Mouse (Mus musculus) midbrain, postnatal 0 days (tissue): ENCODE results near the gene Adora2a. TPM values are rescaled to one million over a fixed set of nuclear protein-coding genes. Genes with fewer than 3 reads are reported as not detected.
"Not testable (repeated sequence)": the region's sequence is repeated elsewhere in the genome, so short reads cannot be mapped to it uniquely, and the experiment has no call there.

Source experiments
- ATAC-seq: fragments of 200-750 bp; cut with Nextera tagmentation; 2 replicates; pipeline ENCODE4 v1.8.0; 2017; ENCODE audit warnings: moderate number of reproducible peaks, mild to moderate bottlenecking, moderate TSS enrichment, moderate library complexity; ENCODE audit not compliant: low FRiP score
- DNase-seq: peaks from one replicate; pipeline ENCODE4 v3.0.0-alpha.2; 2015; ENCODE audit warnings: low spot score
- H3K27ac ChIP-seq: fragments of 300-500 bp; sonication (generic); 2 replicates; pipeline ENCODE4 v1.5.1; 2014; ENCODE audit warnings: low read depth, mild to moderate bottlenecking, low read length, mixed read lengths
- H3K27me3 ChIP-seq: fragments of 300-500 bp; sonication (generic); 2 replicates; pipeline ENCODE4 v1.6.1; 2014; ENCODE audit warnings: low read length, control low read depth, mixed read lengths; ENCODE audit not compliant: insufficient read depth
- H3K36me3 ChIP-seq: fragments of 300-500 bp; sonication (generic); 2 replicates; pipeline ENCODE4 v1.6.1; 2014; ENCODE audit warnings: low read length, control low read depth, mixed read lengths; ENCODE audit not compliant: insufficient read depth
- H3K4me1 ChIP-seq: fragments of 300-500 bp; sonication (generic); 2 replicates; pipeline ENCODE4 v1.6.1; 2014; ENCODE audit warnings: mild to moderate bottlenecking, control low read depth, antibody characterized with exemption, low read length, mixed read lengths; ENCODE audit not compliant: insufficient read depth
- H3K4me2 ChIP-seq: fragments of 300-500 bp; sonication (generic); 2 replicates; pipeline ENCODE4 v1.6.1; 2014; ENCODE audit warnings: low read depth, mild to moderate bottlenecking, low read length, mixed read lengths; ENCODE audit not compliant: poor library complexity, severe bottlenecking
- H3K4me3 ChIP-seq: fragments of 300-500 bp; sonication (generic); 2 replicates; pipeline ENCODE4 v1.5.1; 2014; ENCODE audit warnings: low read depth, mild to moderate bottlenecking, low read length, moderate library complexity
- H3K9ac ChIP-seq: fragments of 300-500 bp; sonication (generic); replicated peaks from 2 replicates; pipeline ENCODE4 v1.6.1; 2014; ENCODE audit warnings: mild to moderate bottlenecking, low read length, moderate library complexity, mixed read lengths; ENCODE audit not compliant: poor library complexity, severe bottlenecking
- H3K9me3 ChIP-seq: fragments of 300-500 bp; sonication (generic); 2 replicates; pipeline ENCODE4 v1.6.1; 2016; ENCODE audit warnings: low read length, control low read depth
- CTCF ChIP-seq: IDR thresholded peaks from 2 replicates; pipeline ENCODE4 v1.5.1; 2016; ENCODE audit warnings: antibody characterized with exemption, mild to moderate bottlenecking
- WGBS: fragments of 180-500 bp; shearing (Covaris S2); extraction: QIAGEN DNeasy Blood & Tissue Kit; methylation state at CpG from one replicate; pipeline ENCODE4 v1.1.7; 2014; 5-methylcytosine and 5-hydroxymethylcytosine counted together
- polyA plus RNA-seq: library from polyadenylated mRNA; unstranded; fragments of >200 nt; fragmentation: Nextera tagmentation; extraction: Ambion mirVana; gene quantifications from 2 replicates; pipeline ENCODE4 v1.2.1, GENCODE M21; 2015
- total RNA-seq: library from RNA; depleted of rRNA; stranded (reverse); fragments of >200 nt; gene quantifications from 2 replicates; pipeline ENCODE4 v1.2.3, GENCODE M21; 2014

The Adora2a gene
- total and polyA plus RNA-seq, 2 experiments from 2014 or later = 1.7 to 4.3 TPM

- no peak for TF ChIP-seq CTCF
- Histone ChIP-seq H3K4me3 (no peak overlapping the region), H3K27me3 (no peaks in the 10 kb centered on the region), H3K4me2 (no peak overlapping the region), H3K27ac (no peak overlapping the region), H3K9ac (no peak overlapping the region), H3K9me3 (no peaks in the 10 kb centered on the region), H3K36me3 (no peaks in the 10 kb centered on the region), H3K4me1 (no peaks in the 10 kb centered on the region)
- 88% methylated on average over 7 of the region's 7 CpGs for WGBS
- DNase-seq (no peak), ATAC-seq (no peak)
Observed at GRCm38 (mm10) chr10:75339377-75339776, 22.7 kb downstream of the Adora2a start.

DNA sequence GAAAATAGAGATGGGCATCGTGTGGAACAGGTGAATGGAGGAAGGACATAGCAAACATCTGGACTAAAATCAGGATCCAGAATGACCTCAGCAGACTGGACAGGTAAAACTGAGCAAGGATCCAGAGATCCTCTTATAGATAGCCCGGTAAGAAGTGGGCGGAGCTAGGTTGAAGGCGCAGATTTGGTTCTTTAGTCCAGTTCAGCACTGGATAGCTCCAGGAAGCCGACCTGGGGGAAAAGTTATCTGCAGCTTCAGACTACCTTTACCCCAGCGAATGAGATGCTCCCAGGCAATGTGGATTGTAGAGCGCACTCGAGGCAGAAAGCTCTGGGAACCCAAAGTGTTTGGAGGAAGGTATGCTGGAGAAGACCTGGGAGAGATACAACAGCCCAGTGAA, 25.3 kb downstream of the Adora2a start:
- DNase-seq = no peak
- H3K27me3 ChIP-seq = no peaks in the 10 kb centered on the region

GRCm38 (mm10) chr10:75344563-75344962, 27.9 kb downstream of the Adora2a start:
- not testable (repeated sequence) for H3K27me3 ChIP-seq, H3K4me2 ChIP-seq, H3K36me3 ChIP-seq, H3K9ac ChIP-seq, H3K4me3 ChIP-seq, H3K27ac ChIP-seq, H3K9me3 ChIP-seq, ATAC-seq, DNase-seq, H3K4me1 ChIP-seq
- WGBS = 72% methylated on average over 1 of the region's 1 CpGs

More for the DNA sequence above, 25.3 kb downstream of the Adora2a start:
- no peak for TF ChIP-seq CTCF
- 44% methylated on average over 8 of the region's 8 CpGs for WGBS
- Histone ChIP-seq H3K4me2 (no peak overlapping the region), H3K36me3 (no peaks in the 10 kb centered on the region), H3K4me1 (no peaks in the 10 kb centered on the region), H3K9ac (no peak overlapping the region), H3K27ac (no peak overlapping the region), H3K4me3 (no peak overlapping the region), H3K9me3 (peaks cover 7% of the 10 kb centered on the region; the same call in 1 of the 2 replicates)
- no peak for ATAC-seq

DNA sequence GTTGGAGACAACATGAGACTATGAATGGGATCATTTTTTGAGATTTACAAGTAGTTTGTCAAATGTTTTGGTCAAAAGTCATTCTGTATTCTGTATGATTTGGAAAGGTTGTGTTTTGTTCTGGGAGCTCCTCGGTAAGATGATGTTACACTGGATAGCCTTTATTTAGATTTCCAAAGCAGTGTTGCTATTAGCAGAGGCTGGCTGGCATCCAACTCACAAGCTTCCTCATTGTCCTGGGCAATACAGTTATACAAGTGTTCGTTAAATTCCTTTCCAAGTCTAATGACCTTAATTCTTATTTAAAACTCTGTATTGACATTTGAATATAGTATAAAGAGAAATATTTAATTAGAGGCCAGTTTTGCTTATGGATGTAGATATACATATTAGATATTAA, 28.6 kb downstream of the Adora2a start:
- no peaks in the 10 kb centered on the region for H3K4me1 ChIP-seq
- no peak overlapping the region for H3K4me3 ChIP-seq

GRCm38 (mm10) chr10:75350564-75350963, 33.9 kb downstream of the Adora2a start:
- ATAC-seq (no peak), DNase-seq (no peak)
- no peak for TF ChIP-seq CTCF
- Histone ChIP-seq H3K27ac (no peak overlapping the region), H3K4me3 (no peak overlapping the region), H3K4me2 (no peak overlapping the region), H3K36me3 (no peaks in the 10 kb centered on the region), H3K9ac (no peak overlapping the region), H3K4me1 (no peaks in the 10 kb centered on the region), H3K27me3 (no peaks in the 10 kb centered on the region), H3K9me3 (peaks cover 7% of the 10 kb centered on the region; the same call in 1 of the 2 replicates)
- WGBS = 86% methylated on average over 5 of the region's 5 CpGs

More for the DNA sequence above, 28.6 kb downstream of the Adora2a start:
- no peak for DNase-seq
- peaks cover 7% of the 10 kb centered on the region; the same call in 1 of the 2 replicates for H3K9me3 ChIP-seq
- H3K4me2 ChIP-seq = no peak overlapping the region
- no peaks in the 10 kb centered on the region for H3K27me3 ChIP-seq
- no peak overlapping the region for H3K9ac ChIP-seq
- H3K36me3 ChIP-seq = no peaks in the 10 kb centered on the region
- no peak for TF ChIP-seq CTCF
- 62% methylated on average over 2 of the region's 2 CpGs for WGBS
- no peak overlapping the region for H3K27ac ChIP-seq
- no peak for ATAC-seq

DNA sequence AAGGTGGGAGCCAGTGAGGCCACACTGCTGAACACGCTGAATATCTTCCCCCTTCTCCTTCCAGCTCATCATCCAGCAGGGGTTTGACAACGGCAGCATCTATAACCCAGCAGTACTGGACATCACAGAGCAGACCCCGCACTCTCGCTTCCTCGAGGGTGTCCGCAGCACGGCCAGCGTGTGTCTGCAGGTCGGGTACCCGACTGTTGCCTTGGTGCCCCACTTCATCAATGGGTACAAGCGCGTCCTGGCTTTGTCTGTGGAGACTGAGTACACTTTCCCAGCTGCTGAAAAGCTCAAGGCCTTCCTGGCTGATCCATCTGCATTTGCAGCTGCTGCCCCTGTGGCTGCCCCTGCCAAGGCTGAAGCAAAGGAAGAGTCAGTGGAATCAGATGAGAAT, 35.9 kb downstream of the Adora2a start:
- no peak overlapping the region for H3K9ac ChIP-seq
- ATAC-seq (no peak), DNase-seq (no peak)
- H3K27ac ChIP-seq = no peak overlapping the region
- no peaks in the 10 kb centered on the region for H3K9me3 ChIP-seq
- no peaks in the 10 kb centered on the region for H3K27me3 ChIP-seq
- H3K4me1 ChIP-seq = no peaks in the 10 kb centered on the region
- WGBS = 95% methylated on average over 12 of the region's 12 CpGs
- H3K36me3 ChIP-seq = no peaks in the 10 kb centered on the region
- no peak overlapping the region for H3K4me3 ChIP-seq
- no peak overlapping the region for H3K4me2 ChIP-seq
- no peak for TF ChIP-seq CTCF

DNA sequence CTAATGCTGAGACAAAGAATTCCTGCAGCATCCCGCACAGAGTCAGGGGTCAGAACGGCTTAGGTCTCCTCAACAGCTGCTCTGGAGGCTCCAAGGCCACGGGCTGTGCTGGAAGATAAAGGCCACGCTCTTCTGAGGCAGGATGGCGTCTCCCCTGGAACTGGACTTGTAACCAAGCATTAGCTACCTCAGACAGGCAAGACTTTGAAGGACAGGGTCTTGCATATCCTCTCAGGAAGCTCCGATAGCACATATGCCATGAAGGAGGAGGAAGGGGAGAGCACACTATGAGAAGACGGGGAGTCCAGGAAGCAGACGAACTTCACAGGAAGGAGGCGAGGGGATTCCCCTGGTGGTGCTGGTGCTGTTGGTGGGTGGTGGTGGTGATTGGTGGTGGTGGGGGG, 37.2 kb downstream of the Adora2a start:
- H3K36me3 ChIP-seq, H3K4me3 ChIP-seq, H3K4me1 ChIP-seq, H3K4me2 ChIP-seq, DNase-seq, H3K9ac ChIP-seq, H3K27ac ChIP-seq, ATAC-seq, H3K9me3 ChIP-seq, H3K27me3 ChIP-seq: not testable (repeated sequence)
- 56% methylated on average over 8 of the region's 9 CpGs for WGBS
